26 mouse cellular contexts compared by ENCODE assay signal in genomic region chr17:83582585-83582984, GRCm38 (mm10). TPM values are rescaled to one million over a fixed set of nuclear protein-coding genes. Genes with fewer than 3 reads are reported as not detected.
DNase-seq lines count a peak whose midpoint lies in the region; ATAC-seq and TF ChIP-seq lines count a peak whose summit lies in the region.
"Had no signal": no experiment of that assay in that cellular context is flagged by ENCODE, and none has a peak within 500 bp of the region (broad histone marks: within the 10 kb centered on the region; RNA-seq: fewer than 3 reads in every experiment).

No protein-coding gene starts in this region.

- H3K4me1 ChIP-seq in embryonic facial prominence, embryonic 14.5 days (ENCODE audit: control insufficient read depth, insufficient read depth, low read length) = no peaks in the 10 kb centered on the region
- no peaks in the 10 kb centered on the region for H3K4me1 ChIP-seq in embryonic facial prominence, embryonic 10.5 days
- no peaks in the 10 kb centered on the region for H3K4me1 ChIP-seq in intestine, embryonic 15.5 days (replicated peaks)
- H3K4me1 ChIP-seq in intestine, postnatal 0 days (replicated peaks; ENCODE audit: control insufficient read depth, insufficient read depth, low read length) = no peaks in the 10 kb centered on the region
- H3K4me1 ChIP-seq in lung, postnatal 0 days (ENCODE audit: insufficient read depth, low read depth, low read length) = no peaks in the 10 kb centered on the region
- H3K4me1 ChIP-seq: embryonic facial prominence, embryonic 15.5 days; neural tube, embryonic 15.5 days had no signal

- H3K4me3 ChIP-seq in embryonic facial prominence, embryonic 14.5 days (ENCODE audit: low read depth, low read length) = no peak overlapping the region
- no peak overlapping the region for H3K4me3 ChIP-seq in embryonic facial prominence, embryonic 10.5 days
- H3K4me3 ChIP-seq in intestine, embryonic 15.5 days (replicated peaks) = no peak overlapping the region
- H3K4me3 ChIP-seq in intestine, postnatal 0 days (ENCODE audit: low read depth, low read length) = no peak overlapping the region
- no peak overlapping the region for H3K4me3 ChIP-seq in lung, postnatal 0 days (ENCODE audit: low read depth, low read length)
- H3K4me3 ChIP-seq: embryonic facial prominence, embryonic 15.5 days; gastrocnemius, adult 2 months; left cerebral cortex, adult 2 months; liver, embryonic 12.5 days; neural tube, embryonic 15.5 days had no signal

- no peak for TF ChIP-seq CTCF in intestine, postnatal 0 days (IDR thresholded peaks at IDR 0.05; ENCODE audit: low read depth)
- no peak for TF ChIP-seq CTCF in lung, postnatal 0 days (IDR thresholded peaks at IDR 0.05)

- no peaks in the 10 kb centered on the region for H3K36me3 ChIP-seq in embryonic facial prominence, embryonic 14.5 days (ENCODE audit: control insufficient read depth, insufficient read depth, low read length)
- H3K36me3 ChIP-seq in embryonic facial prominence, embryonic 10.5 days (replicated peaks) = no peaks in the 10 kb centered on the region
- H3K36me3 ChIP-seq in intestine, embryonic 15.5 days = no peaks in the 10 kb centered on the region
- no peaks in the 10 kb centered on the region for H3K36me3 ChIP-seq in intestine, postnatal 0 days (ENCODE audit: control insufficient read depth, insufficient read depth)
- no peaks in the 10 kb centered on the region for H3K36me3 ChIP-seq in lung, postnatal 0 days (ENCODE audit: insufficient read depth, low read length)
- H3K36me3 ChIP-seq: embryonic facial prominence, embryonic 15.5 days; G1E; liver, embryonic 12.5 days; neural tube, embryonic 15.5 days had no signal

- ATAC-seq in embryonic facial prominence, embryonic 14.5 days (ENCODE audit: low read depth) = no peak
- peak; percentile 45 for ATAC-seq in intestine, embryonic 15.5 days
- ATAC-seq in intestine, postnatal 0 days = no peak
- ATAC-seq in lung, postnatal 0 days = peak; percentile 81
- ATAC-seq: forebrain, embryonic 16.5 days; hindbrain, embryonic 16.5 days; liver, embryonic 12.5 days; midbrain, embryonic 16.5 days had no signal

- no peaks in the 10 kb centered on the region for H3K9me3 ChIP-seq in embryonic facial prominence, embryonic 14.5 days (ENCODE audit: control insufficient read depth, low read length)
- no peaks in the 10 kb centered on the region for H3K9me3 ChIP-seq in embryonic facial prominence, embryonic 10.5 days
- H3K9me3 ChIP-seq in intestine, embryonic 15.5 days = no peaks in the 10 kb centered on the region
- H3K9me3 ChIP-seq in intestine, postnatal 0 days (ENCODE audit: control insufficient read depth) = no peaks in the 10 kb centered on the region
- H3K9me3 ChIP-seq in lung, postnatal 0 days (ENCODE audit: low read length) = no peaks in the 10 kb centered on the region
- H3K9me3 ChIP-seq: embryonic facial prominence, embryonic 15.5 days; liver, embryonic 12.5 days; neural tube, embryonic 15.5 days had no signal

- TF ChIP-seq EP300 in lung, postnatal 0 days (IDR thresholded peaks at IDR 0.05) = no peak

- 50% methylated on average over 2 of the region's 2 CpGs for WGBS in embryonic facial prominence, embryonic 14.5 days
- 71% methylated on average over 2 of the region's 2 CpGs for WGBS in embryonic facial prominence, embryonic 10.5 days
- 56% methylated on average over 2 of the region's 2 CpGs for WGBS in intestine, embryonic 15.5 days
- WGBS in intestine, postnatal 0 days = 61% methylated on average over 2 of the region's 2 CpGs
- 24% methylated on average over 2 of the region's 2 CpGs for WGBS in lung, postnatal 0 days

- peak; percentile 68 for DNase-seq in embryonic facial prominence, embryonic 14.5 days (ENCODE audit: low spot score)
- DNase-seq in embryonic facial prominence, embryonic 10.5 days (ENCODE audit: low spot score) = no peak
- peak; percentile 74 for DNase-seq in lung, postnatal 0 days (ENCODE audit: low spot score)
- DNase-seq in lung, adult 18-20 months = no peak
- no peak for DNase-seq in left cerebral cortex, adult 11 months (ENCODE audit: low spot score)
- DNase-seq in frontal cortex, postnatal 14 days (ENCODE audit: low spot score in 2 of 2) = no peak
- DNase-seq: adrenal gland, postnatal 25 days; cerebellum, adult 11 months; cerebellum, postnatal 10 days; gastrocnemius, adult 2 months; kidney, adult 2 months; kidney, postnatal 25 days; left cerebral cortex, postnatal 4 days; right cerebral cortex, postnatal 14 days; spleen, adult 18-20 months; thymus, postnatal 14 days had no signal

- no peak overlapping the region for H3K9ac ChIP-seq in embryonic facial prominence, embryonic 14.5 days (ENCODE audit: low read depth, low read length)
- H3K9ac ChIP-seq in intestine, embryonic 15.5 days = no peak overlapping the region
- H3K9ac ChIP-seq in intestine, postnatal 0 days (ENCODE audit: low read depth, low read length) = no peak overlapping the region
- H3K9ac ChIP-seq in lung, postnatal 0 days (replicated peaks; ENCODE audit: low read depth) = no peak overlapping the region
- H3K9ac ChIP-seq: embryonic facial prominence, embryonic 15.5 days; liver, embryonic 12.5 days; neural tube, embryonic 15.5 days had no signal

- H3K27me3 ChIP-seq in embryonic facial prominence, embryonic 14.5 days (replicated peaks; ENCODE audit: control insufficient read depth, insufficient read depth, low read length) = no peaks in the 10 kb centered on the region
- H3K27me3 ChIP-seq in embryonic facial prominence, embryonic 10.5 days (replicated peaks; ENCODE audit: low read depth, poor library complexity, severe bottlenecking) = no peaks in the 10 kb centered on the region
- H3K27me3 ChIP-seq in intestine, embryonic 15.5 days (replicated peaks) = no peaks in the 10 kb centered on the region
- H3K27me3 ChIP-seq in intestine, postnatal 0 days (replicated peaks; ENCODE audit: control insufficient read depth, insufficient read depth, low read length) = no peaks in the 10 kb centered on the region
- no peaks in the 10 kb centered on the region for H3K27me3 ChIP-seq in lung, postnatal 0 days (replicated peaks; ENCODE audit: insufficient read depth, low read length)
- H3K27me3 ChIP-seq: embryonic facial prominence, embryonic 15.5 days; liver, embryonic 12.5 days; neural tube, embryonic 15.5 days had no signal

- no peak overlapping the region for H3K4me2 ChIP-seq in embryonic facial prominence, embryonic 14.5 days (ENCODE audit: low read depth, low read length)
- H3K4me2 ChIP-seq in intestine, embryonic 15.5 days (replicated peaks) = no peak overlapping the region
- H3K4me2 ChIP-seq in intestine, postnatal 0 days (replicated peaks; ENCODE audit: low read depth) = no peak overlapping the region
- no peak overlapping the region for H3K4me2 ChIP-seq in lung, postnatal 0 days (replicated peaks; ENCODE audit: low read depth, low read length)
- H3K4me2 ChIP-seq: embryonic facial prominence, embryonic 15.5 days; liver, embryonic 12.5 days; neural tube, embryonic 15.5 days had no signal

- H3K27ac ChIP-seq in embryonic facial prominence, embryonic 14.5 days (replicated peaks; ENCODE audit: low read depth, low read length) = no peak overlapping the region
- H3K27ac ChIP-seq in embryonic facial prominence, embryonic 10.5 days (replicated peaks) = no peak overlapping the region
- no peak overlapping the region for H3K27ac ChIP-seq in intestine, embryonic 15.5 days
- no peak overlapping the region for H3K27ac ChIP-seq in intestine, postnatal 0 days (ENCODE audit: low read depth, low read length)
- H3K27ac ChIP-seq in lung, postnatal 0 days (ENCODE audit: low read length) = no peak overlapping the region; the same call in 1 of the 2 replicates
- H3K27ac ChIP-seq: embryonic facial prominence, embryonic 15.5 days; gastrocnemius, adult 2 months; left cerebral cortex, adult 2 months; liver, embryonic 12.5 days; neural tube, embryonic 15.5 days had no signal

RNA-seq across cellular contexts. Expression of gene Kcng3, which starts 49.1 kb away (rescaled TPM):
- not detected in 2 replicates for polyA plus RNA-seq in embryonic facial prominence, embryonic 14.5 days (2014; fragmentation: Nextera tagmentation; extraction: Ambion mirVana)
- not detected in 2 replicates for polyA plus RNA-seq in embryonic facial prominence, embryonic 10.5 days (2016; fragmentation: Nextera tagmentation; extraction: Ambion mirVana)
- polyA plus RNA-seq in intestine, embryonic 15.5 days (2015; fragmentation: Nextera tagmentation; extraction: Ambion mirVana) = 0.05 TPM in 1 of 2 replicates, not detected in the other
- not detected in 2 replicates for polyA plus RNA-seq in intestine, postnatal 0 days (2015; fragmentation: Nextera tagmentation; extraction: Ambion mirVana)
- not detected in 2 replicates for polyA plus RNA-seq in lung, postnatal 0 days (2015; fragmentation: Nextera tagmentation; extraction: Ambion mirVana)
- polyA plus RNA-seq: embryonic facial prominence, embryonic 15.5 days; G1E; hindbrain, embryonic 16.5 days had no signal

Comparison
In these comparisons a context has a peak if more than half of its experiments do, and no peak if none do; other contexts are left out.
1. ATAC-seq: peak in intestine, embryonic 15.5 days (single experiment) and lung, postnatal 0 days (single experiment); none in embryonic facial prominence, embryonic 14.5 days (single experiment) and intestine, postnatal 0 days (single experiment).
2. DNase-seq: peak in embryonic facial prominence, embryonic 14.5 days (single experiment) and lung, postnatal 0 days (single experiment); none in embryonic facial prominence, embryonic 10.5 days (single experiment), lung, adult 18-20 months (0 of 2), left cerebral cortex, adult 11 months (single experiment) and frontal cortex, postnatal 14 days (0 of 2).